Mouse (Mus musculus): ENCODE measurements at regions not wholly inside any gene's neighbourhood (a gene's known extent, or its start where the extent isn't known, plus 50 kb on each side); places are given as distances from the start of the nearest gene placed in this dataset.

- no peak for TF ChIP-seq CTCF (IDR thresholded peaks at IDR 0.05; ENCODE audit: borderline replicate concordance, insufficient read depth, low read length)
- no peak for TF ChIP-seq POLR2A (IDR thresholded peaks at IDR 0.05; ENCODE audit: low read depth, low read length)
Measured at GRCm38 (mm10) chr3:52187401-52187801, 80.7 kb upstream of the Foxo1 start.
